Mouse (Mus musculus) testis, adult 2 months (tissue): ENCODE measurements at regions not wholly inside any gene's neighbourhood (a gene's known extent, or its start where the extent isn't known, plus 50 kb on each side); places are given as distances from the start of the nearest gene placed in this dataset.

Source experiments
- CTCF ChIP-seq: fragments of 200-500 bp; IDR thresholded peaks from 2 replicates; pipeline ENCODE4 v1.5.1; 2012; ENCODE audit warnings: low read depth, mild to moderate bottlenecking, inconsistent platforms, low read length, moderate library complexity; ENCODE audit not compliant: control insufficient read depth, insufficient read depth, insufficient replicate concordance
- POLR2A ChIP-seq: fragments of 200-500 bp; IDR thresholded peaks from 2 replicates; pipeline ENCODE4 v1.6.1; 2012; ENCODE audit warnings: low read depth, mild to moderate bottlenecking, inconsistent platforms, low read length, moderate library complexity; ENCODE audit not compliant: control insufficient read depth

- no peak for TF ChIP-seq CTCF
- TF ChIP-seq POLR2A = no peak
Observed at GRCm38 (mm10) chr15:91924542-91924941, 86.5 kb downstream of the Smgc start.
